Mouse (Mus musculus) liver, adult 2 months (tissue): ENCODE results near the gene Tbc1d32. TPM values are rescaled to one million over a fixed set of nuclear protein-coding genes. Genes with fewer than 3 reads are reported as not detected.

Source experiments
- DNase-seq: peaks from one replicate; pipeline ENCODE4 v3.0.0-alpha.2; 2011; ENCODE audit warnings: low read depth, low spot score; ENCODE audit errors: extremely low read depth
- H3K27ac ChIP-seq: fragments of 200-500 bp; replicated peaks from 2 replicates; pipeline ENCODE4 v1.5.1; 2012; ENCODE audit warnings: low read depth, mild to moderate bottlenecking, control low read depth, inconsistent platforms, low read length; ENCODE audit not compliant: insufficient read depth
- H3K27me3 ChIP-seq: fragments of 200-500 bp; 2 replicates; pipeline ENCODE4 v1.6.1; 2012; ENCODE audit warnings: mild to moderate bottlenecking, moderate library complexity, low read length, inconsistent platforms; ENCODE audit not compliant: control insufficient read depth, insufficient read depth
- H3K36me3 ChIP-seq: fragments of 200-500 bp; 2 replicates; pipeline ENCODE4 v1.6.1; 2012; ENCODE audit warnings: low read length, inconsistent platforms; ENCODE audit not compliant: control insufficient read depth, insufficient read depth
- H3K4me1 ChIP-seq: fragments of 200-500 bp; 2 replicates; pipeline ENCODE4 v1.6.1; 2011; ENCODE audit warnings: low read length; ENCODE audit not compliant: control insufficient read depth, insufficient read depth
- H3K4me3 ChIP-seq: fragments of 200-500 bp; 2 replicates; pipeline ENCODE4 v1.5.1; 2011; ENCODE audit warnings: low read depth, mild to moderate bottlenecking, control low read depth, low read length, moderate library complexity; ENCODE audit not compliant: insufficient read depth
- H3K79me2 ChIP-seq: fragments of 200-500 bp; 2 replicates; pipeline ENCODE4 v1.6.1; 2012; ENCODE audit warnings: inconsistent platforms, mild to moderate bottlenecking, low read length, moderate library complexity; ENCODE audit not compliant: control insufficient read depth, insufficient read depth
- H3K9ac ChIP-seq: fragments of 200-500 bp; 2 replicates; pipeline ENCODE4 v1.6.1; 2012; ENCODE audit warnings: low read depth, mild to moderate bottlenecking, control low read depth, inconsistent platforms, low read length
- CTCF ChIP-seq: fragments of 200-500 bp; IDR thresholded peaks from 2 replicates; pipeline ENCODE4 v1.5.1; 2011; ENCODE audit warnings: low read depth, low read length, control low read depth
- POLR2A ChIP-seq: fragments of 200-500 bp; IDR thresholded peaks from 2 replicates; pipeline ENCODE4 v1.6.1; 2011; ENCODE audit warnings: low read length, control low read depth; ENCODE audit not compliant: insufficient read depth; ENCODE audit errors: extremely low read depth
- WGBS: fragments of 180-500 bp; shearing (Covaris S2); methylation state at CpG from one replicate; pipeline ENCODE4 v1.1.7; 2018; 5-methylcytosine and 5-hydroxymethylcytosine counted together
- polyA plus RNA-seq: library from polyadenylated mRNA; depleted of rRNA; stranded (reverse); fragments of >200 nt; gene quantifications from 2 replicates; pipeline ENCODE4 v1.2.3, GENCODE M21; 2012; rRNA removed
- total RNA-seq: library from RNA; depleted of rRNA; stranded (reverse); fragments of >200 nt; gene quantifications from 2 replicates; pipeline ENCODE4 v1.2.3, GENCODE M21; 2014; rRNA removed

Tbc1d32 gene
- total and polyA plus RNA-seq, 2 experiments: 0.59 to 7.5 TPM

DNA sequence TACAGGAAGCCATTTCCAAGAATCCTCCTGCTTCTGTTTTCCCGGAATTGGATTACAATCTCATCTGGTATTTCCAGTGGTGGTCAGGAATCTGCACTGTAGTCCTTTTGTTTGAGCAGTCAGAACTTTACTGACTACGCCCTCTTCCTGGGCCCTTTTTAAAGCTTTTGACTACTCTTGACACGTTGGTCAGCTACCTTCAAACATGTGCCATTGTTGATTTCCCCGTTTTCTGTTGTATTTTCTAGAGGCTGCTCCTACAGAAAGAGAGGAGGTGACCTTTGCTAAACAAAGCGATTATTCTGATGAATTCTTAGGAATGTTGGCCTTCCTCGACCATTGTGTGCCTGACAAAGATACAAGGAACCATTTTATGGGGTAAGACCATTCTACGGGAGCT is 250.5 kb downstream of the Tbc1d32 start:
- Histone ChIP-seq H3K79me2 (no peaks in the 10 kb centered on the region), H3K4me1 (no peaks in the 10 kb centered on the region), H3K27ac (no peak overlapping the region), H3K4me3 (no peak overlapping the region), H3K36me3 (no peaks in the 10 kb centered on the region), H3K9ac (no peak overlapping the region), H3K27me3 (no peaks in the 10 kb centered on the region)
- WGBS: 75% methylated on average over 7 of the region's 7 CpGs
- DNase-seq: no peak
- TF ChIP-seq POLR2A: no peak
- no peak for TF ChIP-seq CTCF

Other genes starting within 250 kb of the Tbc1d32 start
- 1.1 and 1.2 TPM in 2 replicates for gene Msl3l2, start 121.8 kb downstream of the Tbc1d32 start, total RNA-seq
- gene Msl3l2, start 121.8 kb downstream of the Tbc1d32 start, polyA plus RNA-seq: 0.75 and 1.1 TPM in 2 replicates
- 4.1 and 5.5 TPM in 2 replicates for gene Gja1, start 148.6 kb upstream of the Tbc1d32 start, total RNA-seq
- 0.66 and 0.73 TPM in 2 replicates for gene Gja1, start 148.6 kb upstream of the Tbc1d32 start, polyA plus RNA-seq